Mouse (Mus musculus): ENCODE data around the gene Hsfy2. TPM values are rescaled to one million over a fixed set of nuclear protein-coding genes. Genes with fewer than 3 reads are reported as not detected.

Hsfy2 gene
- polyA plus RNA-seq, 2 experiments: not detected

GRCm38 (mm10) chr1:56674601-56675000, 37.4 kb upstream of the Hsfy2 start:
- H3K36me3 ChIP-seq (replicated peaks; ENCODE audit: control insufficient read depth, insufficient read depth, low read depth): no peaks in the 10 kb centered on the region
- H3K4me3 ChIP-seq (ENCODE audit: insufficient read depth in 1 of 2, low read depth in 2 of 2, low read length in 2 of 2): no peak overlapping the region
- H3K27ac ChIP-seq: no peak overlapping the region
- H3K4me2 ChIP-seq (ENCODE audit: low read depth): no peak overlapping the region
- no peak for TF ChIP-seq CTCF (IDR thresholded peaks at IDR 0.05; ENCODE audit: low read depth)
- TF ChIP-seq EP300 (IDR thresholded peaks at IDR 0.05; ENCODE audit: low read depth): no peak
- no peaks in the 10 kb centered on the region for H3K27me3 ChIP-seq (ENCODE audit: control insufficient read depth, insufficient read depth, low read length)
- H3K9me3 ChIP-seq (ENCODE audit: control insufficient read depth, low read length): no peaks in the 10 kb centered on the region
- DNase-seq (ENCODE audit: low read depth in 3 of 3, low spot score in 3 of 3) (no peak), ATAC-seq (ENCODE audit: insufficient read depth) (no peak)
- no peaks in the 10 kb centered on the region for H3K4me1 ChIP-seq (replicated peaks; ENCODE audit: control insufficient read depth in 2 of 2, insufficient read depth in 2 of 2, low read length in 1 of 2)
- H3K9ac ChIP-seq (replicated peaks): no peak overlapping the region
- WGBS (ENCODE audit: insufficient replicate concordance): 59% methylated on average over 3 of the region's 3 CpGs

GRCm38 (mm10) chr1:56671241-56671945, 34.2 kb upstream of the Hsfy2 start:
- TF ChIP-seq CTCF (IDR thresholded peaks at IDR 0.05; ENCODE audit: low read depth) (no peak), EP300 (IDR thresholded peaks at IDR 0.05; ENCODE audit: low read depth) (no peak)
- ATAC-seq (ENCODE audit: insufficient read depth) (no peak), DNase-seq (ENCODE audit: low read depth in 3 of 3, low spot score in 3 of 3) (no peak)
- H3K9me3 ChIP-seq (ENCODE audit: control insufficient read depth, low read length): no peaks in the 10 kb centered on the region
- WGBS (ENCODE audit: insufficient replicate concordance): 43% methylated on average over 8 of the region's 8 CpGs
- no peaks in the 10 kb centered on the region for H3K36me3 ChIP-seq (replicated peaks; ENCODE audit: control insufficient read depth, insufficient read depth, low read depth)
- no peak overlapping the region for H3K9ac ChIP-seq (replicated peaks)
- H3K4me3 ChIP-seq (ENCODE audit: insufficient read depth in 1 of 2, low read depth in 2 of 2, low read length in 2 of 2): no peak overlapping the region
- no peak overlapping the region for H3K27ac ChIP-seq
- H3K4me1 ChIP-seq (replicated peaks; ENCODE audit: control insufficient read depth in 2 of 2, insufficient read depth in 2 of 2, low read length in 1 of 2): no peaks in the 10 kb centered on the region
- H3K4me2 ChIP-seq (ENCODE audit: low read depth): no peak overlapping the region
- H3K27me3 ChIP-seq (ENCODE audit: control insufficient read depth, insufficient read depth, low read length): no peaks in the 10 kb centered on the region

GRCm38 (mm10) chr1:56670509-56670908, 33.3 kb upstream of the Hsfy2 start:
- Histone ChIP-seq H3K36me3 (replicated peaks; ENCODE audit: control insufficient read depth, insufficient read depth, low read depth) (no peaks in the 10 kb centered on the region), H3K4me3 (ENCODE audit: insufficient read depth in 1 of 2, low read depth in 2 of 2, low read length in 2 of 2) (no peak overlapping the region), H3K27ac (no peak overlapping the region), H3K9ac (replicated peaks) (no peak overlapping the region), H3K9me3 (ENCODE audit: control insufficient read depth, low read length) (no peaks in the 10 kb centered on the region), H3K27me3 (ENCODE audit: control insufficient read depth, insufficient read depth, low read length) (no peaks in the 10 kb centered on the region), H3K4me2 (ENCODE audit: low read depth) (no peak overlapping the region), H3K4me1 (replicated peaks; ENCODE audit: control insufficient read depth in 2 of 2, insufficient read depth in 2 of 2, low read length in 1 of 2) (no peaks in the 10 kb centered on the region)
- ATAC-seq (ENCODE audit: insufficient read depth) (no peak), DNase-seq (ENCODE audit: low read depth in 3 of 3, low spot score in 3 of 3) (no peak)
- TF ChIP-seq EP300 (IDR thresholded peaks at IDR 0.05; ENCODE audit: low read depth) (no peak), CTCF (IDR thresholded peaks at IDR 0.05; ENCODE audit: low read depth) (no peak)
- WGBS (ENCODE audit: insufficient replicate concordance): 56% methylated on average over 5 of the region's 5 CpGs

GRCm38 (mm10) chr1:56664606-56665005, 27.4 kb upstream of the Hsfy2 start:
- WGBS (ENCODE audit: insufficient replicate concordance): 41% methylated on average over 3 of the region's 3 CpGs
- Histone ChIP-seq H3K9ac (replicated peaks) (no peak overlapping the region), H3K36me3 (replicated peaks; ENCODE audit: control insufficient read depth, insufficient read depth, low read depth) (no peaks in the 10 kb centered on the region), H3K4me3 (ENCODE audit: insufficient read depth in 1 of 2, low read depth in 2 of 2, low read length in 2 of 2) (no peak overlapping the region), H3K9me3 (ENCODE audit: control insufficient read depth, low read length) (no peaks in the 10 kb centered on the region), H3K27ac (no peak overlapping the region), H3K27me3 (ENCODE audit: control insufficient read depth, insufficient read depth, low read length) (no peaks in the 10 kb centered on the region), H3K4me1 (replicated peaks; ENCODE audit: control insufficient read depth in 2 of 2, insufficient read depth in 2 of 2, low read length in 1 of 2) (no peaks in the 10 kb centered on the region), H3K4me2 (ENCODE audit: low read depth) (no peak overlapping the region)
- ATAC-seq (ENCODE audit: insufficient read depth) (no peak), DNase-seq (ENCODE audit: low read depth in 3 of 3, low spot score in 3 of 3) (no peak)
- TF ChIP-seq CTCF (IDR thresholded peaks at IDR 0.05; ENCODE audit: low read depth): no peak
- TF ChIP-seq EP300 (IDR thresholded peaks at IDR 0.05; ENCODE audit: low read depth): no peak

- H3K9me3 ChIP-seq (ENCODE audit: control insufficient read depth, low read length): no peaks in the 10 kb centered on the region
- ATAC-seq (ENCODE audit: insufficient read depth) (no peak), DNase-seq (ENCODE audit: low read depth in 3 of 3, low spot score in 3 of 3) (no peak)
- TF ChIP-seq EP300 (IDR thresholded peaks at IDR 0.05; ENCODE audit: low read depth) (no peak), CTCF (IDR thresholded peaks at IDR 0.05; ENCODE audit: low read depth) (no peak)
- no peak overlapping the region for H3K4me3 ChIP-seq (ENCODE audit: insufficient read depth in 1 of 2, low read depth in 2 of 2, low read length in 2 of 2)
- WGBS (ENCODE audit: insufficient replicate concordance): 51% methylated on average over 7 of the region's 7 CpGs
- no peaks in the 10 kb centered on the region for H3K27me3 ChIP-seq (ENCODE audit: control insufficient read depth, insufficient read depth, low read length)
- no peak overlapping the region for H3K9ac ChIP-seq (replicated peaks)
- no peaks in the 10 kb centered on the region for H3K4me1 ChIP-seq (replicated peaks; ENCODE audit: control insufficient read depth in 2 of 2, insufficient read depth in 2 of 2, low read length in 1 of 2)
- H3K27ac ChIP-seq: no peak overlapping the region
- no peak overlapping the region for H3K4me2 ChIP-seq (ENCODE audit: low read depth)
- H3K36me3 ChIP-seq (replicated peaks; ENCODE audit: control insufficient read depth, insufficient read depth, low read depth): no peaks in the 10 kb centered on the region
Measured at GRCm38 (mm10) chr1:56626824-56627223, 10.4 kb downstream of the Hsfy2 start.
